Mouse (Mus musculus) bone marrow macrophage, adult 2 months (primary cell): ENCODE data around the gene Gsta1.
"Not testable (repeated sequence)": the region's sequence is repeated elsewhere in the genome, so short reads cannot be mapped to it uniquely, and the experiment has no call there.

ENCODE experiments used
- CTCF ChIP-seq: IDR thresholded peaks from 2 replicates; pipeline ENCODE4 v1.5.1; 2012; ENCODE audit warnings: low read depth, mild to moderate bottlenecking, low read length, moderate library complexity
- POLR2A ChIP-seq: IDR thresholded peaks from 2 replicates; pipeline ENCODE4 v1.6.1; 2012; ENCODE audit warnings: mild to moderate bottlenecking, low read depth, low read length, borderline replicate concordance

DNA sequence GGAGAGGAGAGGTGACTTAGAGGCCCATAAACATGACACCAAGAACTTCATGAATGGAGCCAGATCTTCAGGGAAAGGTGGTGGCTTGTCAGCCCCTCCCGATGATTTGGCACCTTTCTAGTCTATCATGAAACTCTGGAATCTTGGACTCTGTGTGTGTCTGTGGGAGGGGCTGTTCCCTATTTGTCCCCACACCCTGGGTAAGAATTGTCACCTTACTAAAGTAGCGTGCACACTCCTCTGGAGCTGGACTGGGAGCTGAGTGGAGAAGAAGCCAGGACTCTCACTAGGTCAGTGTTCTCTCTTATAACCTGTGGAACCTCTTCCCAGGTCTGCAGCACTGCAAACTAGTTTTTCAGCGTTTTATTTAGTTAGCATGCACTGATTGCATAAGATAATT is 26.5 kb downstream of the Gsta1 start, which contains the start of gene Gm3776:
- not testable (repeated sequence) for TF ChIP-seq POLR2A, CTCF
